Mouse (Mus musculus): ENCODE results near the gene Rab3il1. TPM values are rescaled to one million over a fixed set of nuclear protein-coding genes. Genes with fewer than 3 reads are reported as not detected.

Gene Rab3il1
- polyA plus RNA-seq, 1 experiment: 362 TPM

- Histone ChIP-seq H3K4me1 (ENCODE audit: control insufficient read depth, insufficient read depth, low read length) (peaks cover 6% of the 10 kb centered on the region), H3K27ac (ENCODE audit: control insufficient read depth, insufficient read depth, low read depth, low read length) (no peak overlapping the region), H3K4me3 (ENCODE audit: control insufficient read depth, low read depth, low read length) (no peak overlapping the region), H3K36me3 (ENCODE audit: control insufficient read depth, insufficient read depth, low read length) (no peaks in the 10 kb centered on the region), H3K27me3 (ENCODE audit: control insufficient read depth, insufficient read depth, low read length) (no peaks in the 10 kb centered on the region)
- TF ChIP-seq POLR2A (IDR thresholded peaks at IDR 0.05; ENCODE audit: control insufficient read depth, low read depth, low read length): no peak
- TF ChIP-seq CTCF (IDR thresholded peaks at IDR 0.05; ENCODE audit: control insufficient read depth, insufficient read depth, insufficient replicate concordance, low read depth, low read length): no peak
Observed at GRCm38 (mm10) chr19:9989884-9990256, 11.6 kb upstream of the Rab3il1 start.

- no peaks in the 10 kb centered on the region for H3K36me3 ChIP-seq (ENCODE audit: control insufficient read depth, insufficient read depth, low read length)
- H3K27ac ChIP-seq (ENCODE audit: control insufficient read depth, insufficient read depth, low read depth, low read length): no peak overlapping the region
- H3K4me1 ChIP-seq (ENCODE audit: control insufficient read depth, insufficient read depth, low read length): peaks cover 6% of the 10 kb centered on the region
- H3K27me3 ChIP-seq (ENCODE audit: control insufficient read depth, insufficient read depth, low read length): no peaks in the 10 kb centered on the region
- H3K4me3 ChIP-seq (ENCODE audit: control insufficient read depth, low read depth, low read length): no peak overlapping the region
- no peak for TF ChIP-seq POLR2A (IDR thresholded peaks at IDR 0.05; ENCODE audit: control insufficient read depth, low read depth, low read length)
- peak; percentile 75; the same call in 1 of the 2 replicates for TF ChIP-seq CTCF (IDR thresholded peaks at IDR 0.05; ENCODE audit: control insufficient read depth, insufficient read depth, insufficient replicate concordance, low read depth, low read length)
Observed at GRCm38 (mm10) chr19:9991304-9991703, 10.2 kb upstream of the Rab3il1 start.

GRCm38 (mm10) chr19:9992011-9992958 is 9.2 kb upstream of the Rab3il1 start:
- H3K4me3 ChIP-seq (ENCODE audit: control insufficient read depth, low read depth, low read length): peak overlapping the region; percentile 69
- TF ChIP-seq CTCF (IDR thresholded peaks at IDR 0.05; ENCODE audit: control insufficient read depth, insufficient read depth, insufficient replicate concordance, low read depth, low read length) (no peak), POLR2A (IDR thresholded peaks at IDR 0.05; ENCODE audit: control insufficient read depth, low read depth, low read length) (no peak)
- no peaks in the 10 kb centered on the region for H3K27me3 ChIP-seq (ENCODE audit: control insufficient read depth, insufficient read depth, low read length)
- no peaks in the 10 kb centered on the region for H3K36me3 ChIP-seq (ENCODE audit: control insufficient read depth, insufficient read depth, low read length)
- peaks cover 6% of the 10 kb centered on the region for H3K4me1 ChIP-seq (ENCODE audit: control insufficient read depth, insufficient read depth, low read length)
- H3K27ac ChIP-seq (ENCODE audit: control insufficient read depth, insufficient read depth, low read depth, low read length): no peak overlapping the region

- Histone ChIP-seq H3K4me3 (ENCODE audit: control insufficient read depth, low read depth, low read length) (peak overlapping the region; percentile 69), H3K27ac (ENCODE audit: control insufficient read depth, insufficient read depth, low read depth, low read length) (no peak overlapping the region), H3K27me3 (ENCODE audit: control insufficient read depth, insufficient read depth, low read length) (no peaks in the 10 kb centered on the region), H3K36me3 (ENCODE audit: control insufficient read depth, insufficient read depth, low read length) (no peaks in the 10 kb centered on the region), H3K4me1 (ENCODE audit: control insufficient read depth, insufficient read depth, low read length) (peaks cover 6% of the 10 kb centered on the region)
- TF ChIP-seq CTCF (IDR thresholded peaks at IDR 0.05; ENCODE audit: control insufficient read depth, insufficient read depth, insufficient replicate concordance, low read depth, low read length) (peak; percentile 79), POLR2A (IDR thresholded peaks at IDR 0.05; ENCODE audit: control insufficient read depth, low read depth, low read length) (no peak)
Observed at GRCm38 (mm10) chr19:9993036-9993656, 8.3 kb upstream of the Rab3il1 start.

GRCm38 (mm10) chr19:9997204-9998062 is 4.0 kb upstream of the Rab3il1 start:
- no peak for TF ChIP-seq POLR2A (IDR thresholded peaks at IDR 0.05; ENCODE audit: control insufficient read depth, low read depth, low read length)
- Histone ChIP-seq H3K27ac (ENCODE audit: control insufficient read depth, insufficient read depth, low read depth, low read length) (no peak overlapping the region), H3K4me3 (ENCODE audit: control insufficient read depth, low read depth, low read length) (no peak overlapping the region), H3K27me3 (ENCODE audit: control insufficient read depth, insufficient read depth, low read length) (no peaks in the 10 kb centered on the region), H3K4me1 (ENCODE audit: control insufficient read depth, insufficient read depth, low read length) (peaks cover 5% of the 10 kb centered on the region), H3K36me3 (ENCODE audit: control insufficient read depth, insufficient read depth, low read length) (no peaks in the 10 kb centered on the region)

- Histone ChIP-seq H3K27me3 (ENCODE audit: control insufficient read depth, insufficient read depth, low read length) (no peaks in the 10 kb centered on the region), H3K36me3 (ENCODE audit: control insufficient read depth, insufficient read depth, low read length) (no peaks in the 10 kb centered on the region), H3K4me3 (ENCODE audit: control insufficient read depth, low read depth, low read length) (peak overlapping the region; percentile 23), H3K4me1 (ENCODE audit: control insufficient read depth, insufficient read depth, low read length) (peaks cover 2% of the 10 kb centered on the region), H3K27ac (ENCODE audit: control insufficient read depth, insufficient read depth, low read depth, low read length) (no peak overlapping the region)
- TF ChIP-seq POLR2A (IDR thresholded peaks at IDR 0.05; ENCODE audit: control insufficient read depth, low read depth, low read length) (no peak), CTCF (IDR thresholded peaks at IDR 0.05; ENCODE audit: control insufficient read depth, insufficient read depth, insufficient replicate concordance, low read depth, low read length) (no peak)
Observed at GRCm38 (mm10) chr19:9998063-9998416, 3.4 kb upstream of the Rab3il1 start.
